Mouse (Mus musculus) thymus, adult 2 months (tissue): Measurements from ENCODE around the gene Ptprd.

Source experiments
- CTCF ChIP-seq: fragments of 200-500 bp; IDR thresholded peaks from 2 replicates; pipeline ENCODE4 v1.5.1; 2012; ENCODE audit warnings: mild to moderate bottlenecking, control low read depth, low read length, moderate library complexity, borderline replicate concordance; ENCODE audit not compliant: control insufficient read depth, poor library complexity, insufficient read depth; ENCODE audit errors: extremely low read depth
- POLR2A ChIP-seq: fragments of 200-500 bp; IDR thresholded peaks from 2 replicates; pipeline ENCODE4 v1.6.1; 2012; ENCODE audit warnings: mild to moderate bottlenecking, low read length, control low read depth, moderate library complexity; ENCODE audit not compliant: control insufficient read depth, poor library complexity, insufficient read depth; ENCODE audit errors: extremely low read depth

- TF ChIP-seq POLR2A (no peak), CTCF (no peak)
Measured at GRCm38 (mm10) chr4:76766918-76767317, 1444.8 kb downstream of the Ptprd start.
